Mouse (Mus musculus): Measurements from ENCODE around the gene Meox1.

- no peak for TF ChIP-seq TAL1 (IDR thresholded peaks at IDR 0.05; ENCODE audit: low read length)
- TF ChIP-seq GATA1 (IDR thresholded peaks at IDR 0.05; ENCODE audit: low read length) = no peak
Measured at GRCm38 (mm10) chr11:101918609-101919008, 24.4 kb upstream of the Meox1 start.

Measured in erythroblast, embryonic 14.5 days (primary cell).